Mouse (Mus musculus) lung, adult 2 months (tissue): ENCODE data around the gene Snd1. TPM values are rescaled to one million over a fixed set of nuclear protein-coding genes. Genes with fewer than 3 reads are reported as not detected.

Source experiments
- DNase-seq: peaks from one replicate; pipeline ENCODE4 v3.0.0; 2022
- H3K4me1 ChIP-seq: fragments of 200-500 bp; 2 replicates; pipeline ENCODE4 v1.6.1; 2011; ENCODE audit warnings: low read length; ENCODE audit not compliant: control insufficient read depth, insufficient read depth
- H3K4me3 ChIP-seq: fragments of 200-500 bp; replicated peaks from 2 replicates; pipeline ENCODE3; 2011; ENCODE audit warnings: low read depth, mild to moderate bottlenecking, control low read depth, low read length; ENCODE audit errors: extremely low read depth
- CTCF ChIP-seq: fragments of 200-500 bp; IDR thresholded peaks from 2 replicates; pipeline ENCODE4 v1.5.1; 2011; ENCODE audit warnings: mild to moderate bottlenecking, low read length, control low read depth; ENCODE audit not compliant: insufficient read depth
- POLR2A ChIP-seq: fragments of 200-500 bp; IDR thresholded peaks from 2 replicates; pipeline ENCODE4 v1.6.1; 2011; ENCODE audit warnings: low read depth, mild to moderate bottlenecking, control low read depth, low read length, borderline replicate concordance; ENCODE audit errors: extremely low read depth
- WGBS: fragments of 180-500 bp; shearing (Covaris S2); methylation state at CpG from one replicate; pipeline ENCODE4 v1.1.7; 2018; 5-methylcytosine and 5-hydroxymethylcytosine counted together
- polyA plus RNA-seq: library from polyadenylated mRNA; depleted of rRNA; stranded (reverse); fragments of >200 nt; gene quantifications from 2 replicates; pipeline ENCODE4 v1.2.3, GENCODE M21; 2012

Snd1 gene
- polyA plus RNA-seq, 1 experiment = 88.3 TPM

GRCm38 (mm10) chr6:28618751-28619153, 143.8 kb downstream of the Snd1 start:
- peak; percentile 55 for DNase-seq
- WGBS = 13% methylated on average over 7 of the region's 7 CpGs
- TF ChIP-seq POLR2A (no peak), CTCF (no peak)
- H3K4me3 ChIP-seq = no peak overlapping the region
- peaks cover 13% of the 10 kb centered on the region for H3K4me1 ChIP-seq

- Histone ChIP-seq H3K4me3 (no peak overlapping the region), H3K4me1 (peaks cover 13% of the 10 kb centered on the region)
- TF ChIP-seq POLR2A = no peak
- TF ChIP-seq CTCF = no peak
- WGBS = 93% methylated on average over 4 of the region's 4 CpGs
- DNase-seq = no peak
These were observed 146.5 kb downstream of the Snd1 start for GRCm38 (mm10) chr6:28621431-28621830.

- WGBS = 85% methylated on average over 5 of the region's 5 CpGs
- TF ChIP-seq POLR2A (no peak), CTCF (no peak)
- no peak overlapping the region for H3K4me3 ChIP-seq
- no peak for DNase-seq
- peaks cover 13% of the 10 kb centered on the region for H3K4me1 ChIP-seq
These were observed 147.0 kb downstream of the Snd1 start for GRCm38 (mm10) chr6:28621961-28622360.

GRCm38 (mm10) chr6:28622522-28622921, 147.6 kb downstream of the Snd1 start:
- WGBS = 49% methylated on average over 6 of the region's 6 CpGs
- Histone ChIP-seq H3K4me3 (no peak overlapping the region), H3K4me1 (peaks cover 13% of the 10 kb centered on the region)
- no peak for TF ChIP-seq CTCF
- no peak for TF ChIP-seq POLR2A
- no peak for DNase-seq

GRCm38 (mm10) chr6:28622963-28623362, 148.0 kb downstream of the Snd1 start:
- DNase-seq = no peak
- TF ChIP-seq POLR2A = no peak
- no peak for TF ChIP-seq CTCF
- H3K4me1 ChIP-seq = peaks cover 13% of the 10 kb centered on the region
- no peak overlapping the region for H3K4me3 ChIP-seq
- WGBS = 81% methylated on average over 3 of the region's 3 CpGs

- H3K4me1 ChIP-seq = no peaks in the 10 kb centered on the region
- TF ChIP-seq POLR2A = no peak
- TF ChIP-seq CTCF = no peak
- H3K4me3 ChIP-seq = no peak overlapping the region
- no peak for DNase-seq
- 72% methylated on average over 1 of the region's 1 CpGs for WGBS
These were observed 153.5 kb downstream of the Snd1 start for GRCm38 (mm10) chr6:28628408-28628807.

DNA sequence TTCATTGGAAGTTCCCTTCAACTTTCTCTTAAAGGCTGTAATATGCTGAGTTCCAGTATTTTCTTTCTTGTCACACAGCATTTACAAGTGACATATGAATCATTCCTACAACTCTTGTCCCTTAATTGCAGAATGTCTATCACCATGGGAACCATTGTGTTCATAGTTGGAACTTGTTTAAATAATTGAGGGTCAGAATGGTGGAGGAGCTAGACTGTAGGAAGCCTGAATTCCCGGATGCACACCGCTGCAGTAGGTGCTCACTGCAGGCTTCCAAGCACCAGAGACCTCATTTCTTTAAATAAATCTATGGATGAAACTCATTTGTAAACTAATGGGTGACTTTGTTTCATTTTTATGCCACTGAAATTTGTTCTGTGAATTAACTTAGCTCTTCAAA, 154.9 kb downstream of the Snd1 start:
- Histone ChIP-seq H3K4me3 (no peak overlapping the region), H3K4me1 (no peaks in the 10 kb centered on the region)
- WGBS = 45% methylated on average over 2 of the region's 2 CpGs
- no peak for DNase-seq
- TF ChIP-seq POLR2A = no peak
- no peak for TF ChIP-seq CTCF

DNA sequence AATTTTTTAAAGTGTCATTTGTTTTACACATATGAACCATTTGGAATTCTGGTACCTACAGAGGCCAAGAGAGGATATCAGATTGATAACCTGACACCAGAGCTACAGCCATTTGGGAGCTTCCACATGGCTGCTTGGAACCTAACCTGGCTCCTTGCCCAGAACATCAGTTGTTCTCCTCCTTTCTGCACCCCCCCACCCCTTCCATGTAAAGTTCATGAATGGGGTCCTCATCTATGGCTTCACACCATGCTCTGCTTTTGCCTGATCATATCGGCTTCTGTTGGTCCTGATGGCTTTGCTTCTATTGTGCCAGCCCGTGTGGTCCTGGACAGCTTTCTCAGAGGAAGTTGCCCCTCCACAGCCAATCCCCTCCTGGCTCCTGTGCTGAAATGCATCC, 156.0 kb downstream of the Snd1 start:
- TF ChIP-seq POLR2A (no peak), CTCF (no peak)
- no peak for DNase-seq
- H3K4me1 ChIP-seq = no peaks in the 10 kb centered on the region
- 68% methylated on average over 2 of the region's 2 CpGs for WGBS
- H3K4me3 ChIP-seq = no peak overlapping the region

DNA sequence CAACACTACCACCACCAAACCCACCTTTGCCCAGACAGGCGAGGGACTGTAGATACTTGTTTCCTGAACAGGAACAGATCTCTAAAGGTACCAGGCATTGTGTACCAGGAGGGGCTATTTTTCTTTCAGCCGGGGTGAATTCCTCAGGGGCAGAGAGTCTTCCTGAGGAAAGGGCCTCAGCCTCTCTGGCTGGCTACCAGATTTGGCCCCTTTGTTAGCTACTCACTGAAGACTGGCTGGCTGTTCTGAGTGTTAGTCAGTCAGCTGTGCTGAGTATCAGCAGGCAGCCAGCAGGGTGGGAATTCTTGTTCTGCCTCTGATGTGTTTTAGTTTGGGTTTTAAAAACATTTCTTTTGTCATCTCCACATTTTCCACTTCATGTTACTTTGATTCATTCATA, 158.2 kb downstream of the Snd1 start:
- H3K4me3 ChIP-seq = no peak overlapping the region
- no peak for DNase-seq
- TF ChIP-seq POLR2A (no peak), CTCF (no peak)
- WGBS = 50% methylated on average over 2 of the region's 2 CpGs
- no peaks in the 10 kb centered on the region for H3K4me1 ChIP-seq

DNA sequence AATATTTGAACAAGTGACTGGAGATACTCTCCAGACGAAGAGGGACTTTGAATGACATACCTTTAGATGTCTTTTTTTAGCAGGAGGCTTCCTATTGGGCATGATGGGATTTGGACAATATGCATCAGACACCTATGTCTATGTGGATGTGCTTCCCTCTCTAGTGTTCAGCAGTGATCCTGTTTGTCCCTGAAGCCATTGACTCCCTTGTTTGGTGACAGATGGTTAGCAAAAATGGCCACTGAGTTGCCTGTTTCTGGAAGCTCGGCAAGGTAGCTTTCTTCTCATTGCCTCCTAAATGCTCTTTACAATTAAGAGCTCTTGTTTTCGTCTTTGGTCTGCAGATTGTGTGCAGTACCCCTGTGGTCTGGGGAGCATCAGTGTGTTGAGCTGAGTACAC, 158.7 kb downstream of the Snd1 start:
- TF ChIP-seq POLR2A = no peak
- TF ChIP-seq CTCF = no peak

GRCm38 (mm10) chr6:28635092-28635491, 160.2 kb downstream of the Snd1 start:
- no peaks in the 10 kb centered on the region for H3K4me1 ChIP-seq
- no peak for DNase-seq
- H3K4me3 ChIP-seq = no peak overlapping the region
- 24% methylated on average over 1 of the region's 1 CpGs for WGBS
- TF ChIP-seq POLR2A = no peak
- no peak for TF ChIP-seq CTCF

More for the DNA sequence above, 158.7 kb downstream of the Snd1 start:
- Histone ChIP-seq H3K4me1 (no peaks in the 10 kb centered on the region), H3K4me3 (no peak overlapping the region)
- WGBS = 74% methylated on average over 3 of the region's 3 CpGs
- no peak for DNase-seq
